Mouse (Mus musculus) frontal cortex, postnatal 10 days (tissue): Measurements from ENCODE around the gene Olfr1434.
"Not testable (repeated sequence)": the region's sequence is repeated elsewhere in the genome, so short reads cannot be mapped to it uniquely, and the experiment has no call there.

Experiments
- DNase-seq, 2 experiments: peaks; one replicate each; pipeline ENCODE4 v3.0.0; 2022; ENCODE audit warnings: low spot score in 2 of 2, mixed read lengths in 1 of 2

The Olfr1434 gene

DNA sequence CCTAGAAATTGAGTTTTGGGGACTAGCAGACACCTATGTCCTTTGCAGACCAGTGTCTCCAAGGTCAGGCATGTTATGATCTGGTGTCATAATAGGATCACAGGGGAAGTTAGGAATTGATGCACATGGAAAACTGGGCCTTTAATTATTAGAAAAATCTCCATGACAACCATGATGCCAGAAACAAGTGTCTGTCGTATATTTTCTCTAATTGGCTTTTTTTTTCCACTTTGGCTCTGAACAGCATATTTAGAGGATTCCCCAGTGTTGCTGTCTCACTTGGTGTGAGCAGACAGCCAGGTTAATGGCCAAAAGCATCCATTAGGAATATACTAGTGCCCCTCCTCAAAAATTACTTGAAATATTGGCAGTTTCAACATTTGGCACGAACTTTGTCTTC, at the start of gene Olfr1434:
Gene Olfr1434 (plus strand): TSS at position 301 of the 400 bp plus-strand sequence.
- no peak for DNase-seq

DNA sequence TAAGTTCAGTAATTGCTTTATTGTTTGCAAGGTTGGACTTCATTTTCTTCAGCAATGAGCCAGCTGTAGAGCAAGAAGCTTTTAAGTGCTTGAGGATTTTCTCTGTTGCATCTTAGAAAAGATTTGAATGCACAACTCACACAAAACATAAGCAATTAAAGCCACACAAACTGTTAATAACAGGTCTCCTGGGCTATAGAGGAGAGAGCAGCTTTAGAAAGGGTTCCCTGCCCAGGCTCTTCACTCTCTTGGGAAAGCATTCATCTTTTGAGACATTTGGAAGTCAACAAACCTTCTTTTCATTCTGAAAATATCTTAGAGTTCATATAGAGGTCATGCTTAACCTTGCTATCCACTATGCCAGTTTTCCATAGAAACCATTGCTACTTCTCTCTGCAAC, 47.2 kb upstream of the Olfr1434 start, which contains the start of gene Olfr1432:
Gene Olfr1432 (minus strand): TSS at position 101 of the 400 bp plus-strand sequence.
- not testable (repeated sequence) for DNase-seq

DNA sequence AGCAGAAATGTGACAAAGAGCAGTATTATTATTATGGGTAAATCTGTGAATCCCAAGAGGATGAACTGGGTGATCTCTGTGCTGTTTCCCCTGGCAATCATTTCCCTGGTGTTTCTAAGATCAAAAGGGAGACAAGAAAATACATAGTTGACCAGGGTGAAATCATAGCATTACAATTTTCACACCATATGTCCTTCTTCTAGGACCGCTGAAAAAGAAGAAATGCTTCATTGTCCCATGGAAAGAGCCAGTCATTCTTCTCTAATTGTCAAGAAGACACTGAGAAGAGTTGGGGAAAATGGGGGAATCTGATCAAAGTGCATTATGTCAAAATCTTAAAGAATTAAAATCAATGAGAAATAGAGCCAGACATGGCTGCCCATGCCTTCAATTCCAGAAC, 38.1 kb upstream of the Olfr1434 start, which contains the start of gene Olfr262:
Gene Olfr262 (minus strand): TSS at position 101 of the 400 bp plus-strand sequence.
- no peak for DNase-seq

DNA sequence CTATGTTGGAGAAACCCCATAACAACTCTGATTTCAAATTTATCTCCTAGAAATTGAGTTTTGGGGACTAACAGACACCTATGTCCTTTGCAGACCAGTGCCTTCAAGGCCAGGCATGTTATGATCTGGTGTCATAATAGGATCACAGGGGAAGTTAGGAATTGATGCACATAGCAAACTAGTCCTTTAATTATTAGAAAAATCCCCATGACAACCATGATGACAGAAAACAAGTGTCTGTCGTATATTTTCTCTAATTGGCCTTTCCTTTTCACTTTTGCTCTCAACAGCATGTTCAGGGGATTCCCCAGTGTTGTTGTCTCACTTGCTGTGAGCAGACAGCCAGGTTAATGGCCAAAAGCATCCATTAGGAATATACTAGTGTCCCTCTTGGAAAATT, 18.9 kb upstream of the Olfr1434 start, which contains the start of gene Olfr235:
Gene Olfr235 (plus strand): TSS at position 301 of the 400 bp plus-strand sequence.
- no peak for DNase-seq

DNA sequence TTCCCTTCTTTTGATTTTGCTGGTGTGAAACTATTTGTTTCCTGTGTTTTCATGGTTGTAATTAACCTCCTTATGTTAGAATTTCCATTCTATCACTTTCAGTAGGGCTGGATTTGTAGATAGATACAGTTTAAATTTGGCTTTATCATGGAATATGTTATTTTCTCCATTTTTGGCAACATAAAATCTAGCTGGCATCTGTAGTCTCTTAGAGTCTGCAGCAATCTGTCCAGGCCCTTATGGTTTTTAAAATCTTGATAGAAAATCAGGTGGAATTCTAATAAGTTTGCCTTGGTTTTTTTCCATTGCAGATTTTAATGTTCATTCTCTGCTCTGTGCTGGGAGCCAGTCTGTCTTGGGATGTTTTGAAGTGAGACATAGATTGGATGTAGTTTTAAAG, 13.3 kb downstream of the Olfr1434 start:
- DNase-seq = no peak

DNA sequence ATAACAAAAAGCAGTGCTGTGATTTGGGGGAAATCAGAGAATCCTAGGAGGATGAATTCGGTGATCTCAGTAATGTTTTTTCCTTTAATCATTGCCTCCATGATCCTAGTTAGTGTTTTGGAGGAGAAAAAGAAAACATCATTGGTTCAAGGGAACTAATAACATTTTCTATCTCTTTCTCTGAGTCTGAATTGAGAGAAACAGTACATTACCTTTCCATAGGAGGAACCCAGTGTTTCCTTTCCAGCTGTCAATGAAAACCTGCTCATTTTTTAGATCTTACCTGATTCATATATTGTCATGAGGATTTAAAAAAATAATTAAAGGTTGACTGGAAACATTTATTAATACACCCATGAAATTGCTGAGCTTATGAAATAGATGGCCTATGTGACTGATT, 19.4 kb downstream of the Olfr1434 start, which contains the start of gene Olfr1436:
Gene Olfr1436 (minus strand): TSS at position 101 of the 400 bp plus-strand sequence.
- not testable (repeated sequence) for DNase-seq

DNA sequence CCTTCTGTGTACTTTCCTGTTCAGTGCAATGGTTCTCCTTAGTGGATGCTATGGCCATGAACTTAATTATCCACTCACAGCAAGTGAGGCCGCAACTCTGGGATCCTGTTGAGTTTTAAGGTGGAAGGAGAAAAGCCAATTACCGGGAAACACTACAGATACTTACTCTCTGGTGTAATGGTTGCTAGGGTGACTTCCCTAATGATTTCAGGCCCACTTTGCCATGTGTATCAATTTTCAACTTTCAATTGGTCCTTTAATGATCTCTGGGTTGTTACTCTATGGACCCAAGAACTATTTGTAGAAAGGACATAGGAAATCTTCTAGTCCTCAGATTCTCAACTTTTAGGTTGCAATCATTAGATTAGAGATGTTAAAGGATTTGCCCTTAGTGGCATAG, 45.3 kb downstream of the Olfr1434 start, which contains the start of gene Olfr1437:
Gene Olfr1437 (minus strand): TSS at position 101 of the 400 bp plus-strand sequence.
- DNase-seq = no peak
